Mouse (Mus musculus) G1E (cell line): ENCODE data around the gene Hgd. TPM values are rescaled to one million over a fixed set of nuclear protein-coding genes. Genes with fewer than 3 reads are reported as not detected.

Experiments
- ATAC-seq: 2 replicates; pipeline ENCODE4 v1.8.0; 2016; ENCODE audit warnings: mild to moderate bottlenecking; ENCODE audit not compliant: insufficient number of reproducible peaks, poor library complexity, low FRiP score, severe bottlenecking; ENCODE audit errors: extremely low read depth
- DNase-seq: peaks from one replicate; pipeline ENCODE4 v3.0.0; 2012; ENCODE audit warnings: low spot score
- H3K27me3 ChIP-seq: 2 replicates; pipeline ENCODE4 v1.6.1; 2012; ENCODE audit warnings: mild to moderate bottlenecking, low read length, inconsistent platforms; ENCODE audit not compliant: insufficient read depth
- H3K36me3 ChIP-seq: replicated peaks from 2 replicates; pipeline ENCODE3; 2012; ENCODE audit warnings: mild to moderate bottlenecking, inconsistent platforms
- H3K4me1 ChIP-seq: 2 replicates; pipeline ENCODE4 v1.6.1; 2012; ENCODE audit warnings: low read depth, low read length, inconsistent platforms, mixed read lengths; ENCODE audit not compliant: insufficient read depth
- H3K4me3 ChIP-seq: 2 replicates; pipeline ENCODE4 v1.5.1; 2012; ENCODE audit warnings: low read depth, mild to moderate bottlenecking, inconsistent platforms, low read length, moderate library complexity, mixed read lengths
- H3K9me3 ChIP-seq: replicated peaks from 2 replicates; pipeline ENCODE4 v1.6.1; 2012; ENCODE audit warnings: inconsistent platforms
- CTCF ChIP-seq: IDR thresholded peaks from 2 replicates; pipeline ENCODE4 v1.5.1; 2012; ENCODE audit warnings: low read depth, low read length, inconsistent platforms, mixed read lengths
- GATA1 ChIP-seq: IDR thresholded peaks from 2 replicates; pipeline ENCODE4 v1.6.1; 2012; ENCODE audit warnings: borderline replicate concordance, low read length, inconsistent platforms, mixed read lengths
- GATA2 ChIP-seq: IDR thresholded peaks from 2 replicates; pipeline ENCODE4 v1.6.1; 2012; ENCODE audit warnings: low read depth, low read length, inconsistent platforms, borderline replicate concordance
- POLR2AphosphoS5 ChIP-seq: IDR thresholded peaks from 2 replicates; pipeline ENCODE4 v1.6.1; 2012; ENCODE audit warnings: low read depth, low read length, inconsistent platforms; ENCODE audit not compliant: insufficient replicate concordance
- TAL1 ChIP-seq: conservative IDR thresholded peaks from 2 replicates; pipeline ENCODE4 v1.6.1; 2012; ENCODE audit warnings: low read depth, low read length, inconsistent platforms, mixed read lengths
- polyA plus RNA-seq: library from polyadenylated mRNA; stranded (reverse); fragments of >175 nt; gene quantifications from 2 replicates; pipeline ENCODE4 v1.2.3, GENCODE M21; 2012
- total RNA-seq, 2 experiments: library from RNA; stranded (forward) in 1 of 2; stranded (reverse) in 1 of 2; fragments of 200-1000 nt in 1 of 2; fragments of >200 nt in 1 of 2; fragmentation: Nextera tagmentation in 1 of 2; gene quantifications; 2 replicates each; pipeline ENCODE4 v1.2.3; 2014 to 2017

The Hgd gene
- total and polyA plus RNA-seq, 3 experiments = not detected

DNA sequence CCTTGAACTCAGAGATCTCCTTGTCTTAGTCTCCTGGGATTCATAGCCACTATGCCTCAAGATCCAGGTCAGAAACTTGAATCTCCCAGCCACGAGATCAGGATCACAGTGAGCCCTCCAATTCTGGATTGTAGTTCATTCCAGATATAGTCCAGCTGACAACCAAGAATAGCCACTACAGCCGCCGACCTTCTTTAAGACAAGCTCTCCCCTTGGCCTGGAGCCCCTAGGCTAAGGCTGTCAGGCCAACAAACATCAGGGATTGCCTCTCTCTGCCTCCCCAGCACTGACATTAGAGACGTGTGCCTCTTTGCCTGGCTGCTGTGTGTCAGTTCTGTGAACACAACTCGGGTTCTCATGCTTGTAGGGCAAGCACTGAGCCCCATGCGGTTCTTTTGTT lies 39.2 kb upstream of the Hgd start:
- H3K9me3 ChIP-seq = no peaks in the 10 kb centered on the region
- TF ChIP-seq TAL1 = no peak
- no peak for TF ChIP-seq CTCF
- TF ChIP-seq GATA1 = no peak
- no peak for TF ChIP-seq GATA2
- TF ChIP-seq POLR2AphosphoS5 = no peak
- no peaks in the 10 kb centered on the region for H3K27me3 ChIP-seq
- peak overlapping the region; percentile 81; the same call in 1 of the 2 replicates for H3K4me3 ChIP-seq
- DNase-seq (no peak), ATAC-seq (no peak)
- peaks cover 46% of the 10 kb centered on the region for H3K36me3 ChIP-seq
- peaks cover 32% of the 10 kb centered on the region for H3K4me1 ChIP-seq

GRCm38 (mm10) chr16:37546312-37546711 lies 33.6 kb upstream of the Hgd start:
- H3K36me3 ChIP-seq = peaks cover 42% of the 10 kb centered on the region
- no peak overlapping the region for H3K4me3 ChIP-seq
- no peaks in the 10 kb centered on the region for H3K9me3 ChIP-seq
- H3K27me3 ChIP-seq = no peaks in the 10 kb centered on the region
- ATAC-seq (no peak), DNase-seq (no peak)
- H3K4me1 ChIP-seq = peaks cover 4% of the 10 kb centered on the region; the same call in 1 of the 2 replicates
- no peak for TF ChIP-seq TAL1
- TF ChIP-seq GATA2 = no peak

GRCm38 (mm10) chr16:37550266-37550665 lies 29.7 kb upstream of the Hgd start:
- TF ChIP-seq GATA1 = no peak
- TF ChIP-seq POLR2AphosphoS5 = no peak
- TF ChIP-seq TAL1 = no peak
- TF ChIP-seq CTCF = no peak
- TF ChIP-seq GATA2 = no peak
- H3K36me3 ChIP-seq = peaks cover 19% of the 10 kb centered on the region

GRCm38 (mm10) chr16:37550981-37551380 lies 29.0 kb upstream of the Hgd start:
- ATAC-seq (no peak), DNase-seq (no peak)
- TF ChIP-seq CTCF (no peak), TAL1 (no peak)
- H3K36me3 ChIP-seq = peaks cover 18% of the 10 kb centered on the region
- no peaks in the 10 kb centered on the region for H3K9me3 ChIP-seq
- H3K4me1 ChIP-seq = peaks cover 22% of the 10 kb centered on the region
- no peak overlapping the region for H3K4me3 ChIP-seq
- H3K27me3 ChIP-seq = no peaks in the 10 kb centered on the region

More at GRCm38 (mm10) chr16:37550266-37550665, 29.7 kb upstream of the Hgd start:
- no peak overlapping the region for H3K4me3 ChIP-seq
- DNase-seq (no peak), ATAC-seq (no peak)
- no peaks in the 10 kb centered on the region for H3K27me3 ChIP-seq
- no peaks in the 10 kb centered on the region for H3K9me3 ChIP-seq
- peaks cover 22% of the 10 kb centered on the region for H3K4me1 ChIP-seq

- DNase-seq (no peak), ATAC-seq (peak; percentile 90)
- Histone ChIP-seq H3K27me3 (no peaks in the 10 kb centered on the region), H3K9me3 (no peaks in the 10 kb centered on the region), H3K4me1 (peaks cover 20% of the 10 kb centered on the region), H3K36me3 (peaks cover 31% of the 10 kb centered on the region), H3K4me3 (no peak overlapping the region)
- TF ChIP-seq TAL1 (peak; percentile 57), CTCF (no peak)
Observed at GRCm38 (mm10) chr16:37552824-37553223, 27.1 kb upstream of the Hgd start.

- DNase-seq = no peak
- Histone ChIP-seq H3K4me1 (no peaks in the 10 kb centered on the region), H3K9me3 (no peaks in the 10 kb centered on the region), H3K27me3 (no peaks in the 10 kb centered on the region), H3K4me3 (no peak overlapping the region), H3K36me3 (peaks cover 43% of the 10 kb centered on the region)
- TF ChIP-seq CTCF (no peak), POLR2AphosphoS5 (no peak), GATA2 (no peak), TAL1 (no peak), GATA1 (no peak)
- ATAC-seq = no peak
Observed at GRCm38 (mm10) chr16:37562414-37562813, 17.5 kb upstream of the Hgd start.

GRCm38 (mm10) chr16:37562961-37563360 lies 17.0 kb upstream of the Hgd start:
- no peak overlapping the region for H3K4me3 ChIP-seq
- peaks cover 43% of the 10 kb centered on the region for H3K36me3 ChIP-seq
- no peaks in the 10 kb centered on the region for H3K9me3 ChIP-seq
- H3K4me1 ChIP-seq = no peaks in the 10 kb centered on the region
- TF ChIP-seq TAL1 (no peak), GATA1 (no peak), CTCF (no peak), GATA2 (no peak), POLR2AphosphoS5 (no peak)
- no peaks in the 10 kb centered on the region for H3K27me3 ChIP-seq
- ATAC-seq (no peak), DNase-seq (no peak)

- Histone ChIP-seq H3K36me3 (peaks cover 47% of the 10 kb centered on the region), H3K4me1 (no peaks in the 10 kb centered on the region), H3K9me3 (no peaks in the 10 kb centered on the region), H3K4me3 (no peak overlapping the region), H3K27me3 (no peaks in the 10 kb centered on the region)
- DNase-seq (no peak), ATAC-seq (no peak)
- TF ChIP-seq GATA1 (no peak), GATA2 (no peak), CTCF (no peak), TAL1 (no peak), POLR2AphosphoS5 (no peak)
Observed at GRCm38 (mm10) chr16:37565117-37565516, 14.8 kb upstream of the Hgd start.
